Mouse (Mus musculus): ENCODE results near the gene Nr1h2.

DNA sequence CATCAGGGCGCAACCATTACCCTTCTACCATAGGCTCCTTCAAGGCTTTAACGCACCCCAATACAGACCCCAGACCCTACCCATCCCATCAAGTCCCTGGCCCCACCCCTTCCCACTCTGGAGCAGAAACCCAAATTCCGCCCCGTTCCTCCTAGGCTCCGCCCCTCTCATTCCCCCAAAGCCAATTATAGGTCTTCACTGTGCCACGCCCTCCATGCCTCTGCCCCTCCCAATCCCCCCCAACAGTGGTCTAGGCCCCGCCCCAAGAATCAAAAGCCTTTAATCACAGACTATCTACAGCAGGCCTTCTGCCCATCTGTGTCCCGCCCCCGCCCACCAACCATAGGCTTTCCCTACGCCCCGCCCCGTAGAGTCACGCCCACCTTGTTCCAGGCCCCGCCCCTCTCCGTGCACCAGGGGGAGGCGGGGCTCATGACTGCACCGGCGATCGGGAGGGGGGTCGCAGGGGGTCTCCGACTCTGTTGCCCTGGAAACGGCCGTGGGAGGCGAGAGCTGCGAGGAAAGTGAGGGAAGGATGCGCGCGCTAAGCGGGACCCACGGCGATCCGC is 471 bp downstream of the Nr1h2 start:
- TF ChIP-seq CTCF (IDR thresholded peaks at IDR 0.05; ENCODE audit: borderline replicate concordance, extremely low read depth, insufficient read depth, insufficient read length), result no peak
- TF ChIP-seq POLR2A (IDR thresholded peaks at IDR 0.05; ENCODE audit: borderline replicate concordance, extremely low read depth, insufficient read depth, insufficient read length, poor library complexity, severe bottlenecking), result no peak
